Mouse (Mus musculus): ENCODE measurements around the gene Golph3.

- TF ChIP-seq NRF1 (IDR thresholded peaks at IDR 0.05; ENCODE audit: insufficient read depth, low read depth, low read length, poor library complexity, severe bottlenecking) (no peak), TAL1 (IDR thresholded peaks at IDR 0.05; ENCODE audit: low read length) (no peak), POLR2A (IDR thresholded peaks at IDR 0.05; ENCODE audit: control insufficient read depth in 1 of 2, insufficient read depth in 1 of 2, low read depth in 1 of 2, low read length in 2 of 2, poor library complexity in 1 of 2) (no peak), EP300 (IDR thresholded peaks at IDR 0.05; ENCODE audit: low read depth in 1 of 2, low read length in 2 of 2) (no peak), CHD1 (IDR thresholded peaks at IDR 0.05; ENCODE audit: low read depth, low read length) (no peak), POLR2AphosphoS5 (IDR thresholded peaks at IDR 0.05; ENCODE audit: borderline replicate concordance, low read depth, low read length) (no peak), USF1 (IDR thresholded peaks at IDR 0.05; ENCODE audit: low read depth, low read length) (no peak), CTCF (IDR thresholded peaks at IDR 0.05 in 2 of 3, conservative IDR thresholded peaks at IDR 0.05 in 1 of 3; ENCODE audit: control insufficient read depth in 1 of 3, insufficient read depth in 1 of 3, low read depth in 2 of 3, low read length in 3 of 3, poor library complexity in 1 of 3, severe bottlenecking in 1 of 3) (no peak), POLR2AphosphoS2 (IDR thresholded peaks at IDR 0.05; ENCODE audit: low read length) (no peak), USF2 (IDR thresholded peaks at IDR 0.05; ENCODE audit: borderline replicate concordance in 1 of 2, insufficient read depth in 1 of 2, low read depth in 1 of 2, low read length in 2 of 2) (no peak)
These were observed 34.7 kb downstream of the Golph3 start for GRCm38 (mm10) chr15:12355907-12356306.

Measured in MEL (cell line).